Mouse (Mus musculus): ENCODE measurements at regions not wholly inside any gene's neighbourhood (a gene's known extent, or its start where the extent isn't known, plus 50 kb on each side); places are given as distances from the start of the nearest gene placed in this dataset.

DNA sequence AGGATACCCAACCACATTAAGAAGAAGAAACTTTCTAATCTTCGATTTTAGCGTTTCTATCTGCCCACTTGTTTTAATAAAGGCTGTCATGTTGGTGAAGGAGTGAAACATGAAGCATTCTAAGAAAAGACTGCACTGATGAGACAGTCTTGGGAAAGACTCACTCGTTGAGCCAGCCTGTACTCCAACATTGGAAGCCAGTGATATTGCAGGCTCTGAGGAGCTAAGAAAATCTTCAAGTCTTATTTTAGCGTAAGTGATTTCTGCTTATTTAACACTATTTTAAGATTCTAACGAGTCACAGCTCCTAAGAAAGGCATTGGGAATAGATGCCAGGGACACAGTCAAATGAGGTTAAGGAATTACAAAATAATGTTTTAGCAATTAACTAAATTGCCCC, 78.9 kb upstream of the 1700066M21Rik start:
- no peak overlapping the region for H3K4me2 ChIP-seq
- no peak for ATAC-seq (ENCODE audit: insufficient read depth, low FRiP score, low read depth)
- H3K27me3 ChIP-seq (replicated peaks), result no peaks in the 10 kb centered on the region
- H3K4me3 ChIP-seq (replicated peaks), result no peak overlapping the region
- H3K9ac ChIP-seq, result no peak overlapping the region
- no peaks in the 10 kb centered on the region for H3K9me3 ChIP-seq
- H3K4me1 ChIP-seq, result no peaks in the 10 kb centered on the region
- no peaks in the 10 kb centered on the region for H3K36me3 ChIP-seq
- H3K27ac ChIP-seq, result no peak overlapping the region
- 78% methylated on average over 5 of the region's 5 CpGs for WGBS

DNA sequence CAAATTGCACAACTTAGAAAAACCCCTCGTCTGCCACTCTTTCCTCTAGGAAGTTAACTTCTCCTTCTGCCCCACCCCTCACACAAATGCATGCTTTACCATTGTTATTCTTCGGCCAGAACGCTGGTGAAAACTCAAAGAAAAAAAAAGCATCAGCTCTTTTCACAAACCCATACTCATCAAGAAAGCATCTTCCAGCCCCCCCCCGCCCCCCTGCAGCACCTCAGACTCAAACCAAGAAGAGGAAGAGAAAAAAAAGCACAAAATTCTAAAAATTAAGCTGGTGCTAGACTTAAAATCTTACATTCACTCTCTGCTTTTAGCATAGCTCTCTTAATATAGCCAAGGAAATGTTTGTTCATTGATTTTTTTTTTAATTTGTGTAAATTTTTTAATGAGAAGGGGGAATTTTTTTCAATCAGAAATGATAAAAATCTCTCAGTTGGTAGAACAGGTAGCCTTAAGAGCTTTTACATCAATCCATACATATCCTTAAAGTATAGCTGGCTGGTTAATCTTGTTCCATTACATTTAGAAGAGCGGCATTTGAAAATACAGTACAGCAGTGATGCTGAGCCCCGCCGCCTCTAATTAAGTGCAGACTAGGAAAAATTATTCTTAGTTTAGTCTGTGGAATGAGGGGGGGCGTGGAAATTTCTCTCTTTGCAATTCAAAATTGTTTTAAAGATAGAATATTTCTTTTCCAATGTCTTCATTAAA, 76.0 kb upstream of the 1700066M21Rik start:
- H3K27me3 ChIP-seq (replicated peaks), result no peaks in the 10 kb centered on the region
- ATAC-seq (ENCODE audit: insufficient read depth, low FRiP score, low read depth), result no peak
- H3K9ac ChIP-seq, result no peak overlapping the region
- no peak overlapping the region for H3K4me3 ChIP-seq (replicated peaks)
- 67% methylated on average over 8 of the region's 8 CpGs for WGBS
- no peaks in the 10 kb centered on the region for H3K4me1 ChIP-seq
- no peak overlapping the region for H3K27ac ChIP-seq
- no peak overlapping the region for H3K4me2 ChIP-seq
- no peaks in the 10 kb centered on the region for H3K9me3 ChIP-seq
- H3K36me3 ChIP-seq, result no peaks in the 10 kb centered on the region

DNA sequence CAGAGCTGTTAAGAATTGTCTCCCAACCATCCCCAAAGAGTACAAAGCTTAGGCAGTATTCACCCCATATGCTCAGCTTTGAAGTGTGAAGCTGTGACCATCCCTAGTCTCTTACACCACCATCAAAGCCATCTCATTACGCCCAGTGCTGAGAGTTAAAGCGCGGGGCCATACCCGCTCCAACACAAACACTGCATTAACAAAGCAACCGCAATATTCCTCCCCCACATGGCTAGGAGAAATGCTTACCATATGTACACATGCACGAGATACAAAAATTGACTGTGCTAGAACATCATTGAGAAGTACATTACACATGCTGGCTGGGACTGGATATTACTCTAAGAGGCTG, 75.5 kb upstream of the 1700066M21Rik start:
- H3K9me3 ChIP-seq, result no peaks in the 10 kb centered on the region
- no peak overlapping the region for H3K27ac ChIP-seq
- no peaks in the 10 kb centered on the region for H3K27me3 ChIP-seq (replicated peaks)
- WGBS, result 58% methylated on average over 6 of the region's 6 CpGs
- H3K36me3 ChIP-seq, result no peaks in the 10 kb centered on the region
- no peak overlapping the region for H3K9ac ChIP-seq
- no peak overlapping the region for H3K4me3 ChIP-seq (replicated peaks)
- no peak for ATAC-seq (ENCODE audit: insufficient read depth, low FRiP score, low read depth)
- H3K4me2 ChIP-seq, result no peak overlapping the region
- no peaks in the 10 kb centered on the region for H3K4me1 ChIP-seq

DNA sequence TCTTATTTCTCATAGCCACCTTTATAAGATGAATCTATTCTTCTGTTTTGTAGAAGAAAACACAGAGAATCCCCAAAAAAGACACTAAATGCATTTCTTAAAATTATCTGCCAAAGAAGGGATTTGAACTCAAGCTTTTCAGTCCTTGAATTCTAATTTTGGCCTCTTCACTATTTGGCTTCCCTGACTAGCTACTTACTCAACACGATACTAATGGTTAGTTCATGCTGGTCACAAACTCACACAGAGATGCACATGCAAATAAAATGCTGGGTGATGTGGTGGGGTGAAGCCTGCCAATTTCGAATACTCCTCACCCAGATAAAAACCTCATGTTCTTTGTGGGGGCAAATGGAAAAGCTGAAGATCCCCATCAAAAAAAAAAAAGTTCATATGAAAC, 72.7 kb upstream of the 1700066M21Rik start:
- Histone ChIP-seq H3K27ac (no peak overlapping the region), H3K36me3 (no peaks in the 10 kb centered on the region), H3K9me3 (no peaks in the 10 kb centered on the region), H3K4me2 (no peak overlapping the region), H3K27me3 (replicated peaks) (no peaks in the 10 kb centered on the region), H3K9ac (no peak overlapping the region), H3K4me3 (replicated peaks) (no peak overlapping the region), H3K4me1 (no peaks in the 10 kb centered on the region)
- ATAC-seq (ENCODE audit: insufficient read depth, low FRiP score, low read depth), result no peak
- 81% methylated on average over 2 of the region's 2 CpGs for WGBS

DNA sequence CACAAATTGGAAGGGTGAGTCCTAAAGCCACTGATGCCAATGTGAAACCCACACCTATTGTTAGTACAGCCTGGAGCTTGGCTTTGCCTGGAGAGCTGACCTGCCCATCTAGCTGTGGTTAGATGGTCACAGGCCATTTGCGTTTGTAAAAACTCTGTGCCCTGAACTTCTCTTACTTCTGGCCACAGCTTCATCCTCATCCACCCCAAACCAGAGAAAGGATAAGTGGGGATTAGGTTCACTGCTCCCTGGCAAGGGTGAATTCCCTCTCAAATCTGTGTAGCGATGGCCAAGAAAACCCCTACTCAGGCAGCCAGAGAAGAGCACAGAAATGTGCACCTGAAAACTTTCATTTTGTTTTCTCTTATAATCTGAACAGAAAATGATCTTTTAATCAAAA, 54.9 kb upstream of the 1700066M21Rik start:
- Histone ChIP-seq H3K27ac (no peak overlapping the region), H3K9me3 (no peaks in the 10 kb centered on the region), H3K4me3 (replicated peaks) (no peak overlapping the region), H3K4me2 (no peak overlapping the region), H3K27me3 (replicated peaks) (no peaks in the 10 kb centered on the region), H3K9ac (no peak overlapping the region), H3K4me1 (no peaks in the 10 kb centered on the region), H3K36me3 (no peaks in the 10 kb centered on the region)
- WGBS, result 82% methylated on average over 2 of the region's 2 CpGs
- no peak for ATAC-seq (ENCODE audit: insufficient read depth, low FRiP score, low read depth)

DNA sequence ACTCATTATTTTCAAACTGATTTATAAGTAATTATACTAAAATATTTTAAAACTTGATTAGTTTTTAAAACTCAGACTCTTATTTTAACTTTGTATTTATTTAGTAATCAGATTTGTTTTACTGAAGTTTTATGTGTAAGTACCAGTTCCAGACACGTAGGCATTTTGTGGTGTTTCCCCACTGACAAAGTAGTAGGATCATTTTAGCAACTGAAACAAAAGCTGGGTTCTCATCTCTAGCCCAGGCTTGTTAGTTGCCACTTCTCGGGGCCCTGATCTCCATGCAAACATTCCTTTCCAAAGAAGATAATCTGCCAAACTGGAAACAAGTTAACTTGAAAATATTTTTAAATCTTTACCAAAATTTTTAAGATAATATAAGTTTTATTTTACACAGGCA, 54.3 kb upstream of the 1700066M21Rik start:
- Histone ChIP-seq H3K4me2 (no peak overlapping the region), H3K9ac (no peak overlapping the region), H3K4me3 (replicated peaks) (no peak overlapping the region), H3K9me3 (no peaks in the 10 kb centered on the region), H3K27me3 (replicated peaks) (no peaks in the 10 kb centered on the region), H3K4me1 (no peaks in the 10 kb centered on the region), H3K36me3 (no peaks in the 10 kb centered on the region), H3K27ac (no peak overlapping the region)
- no peak for ATAC-seq (ENCODE audit: insufficient read depth, low FRiP score, low read depth)
- 81% methylated on average over 2 of the region's 2 CpGs for WGBS

DNA sequence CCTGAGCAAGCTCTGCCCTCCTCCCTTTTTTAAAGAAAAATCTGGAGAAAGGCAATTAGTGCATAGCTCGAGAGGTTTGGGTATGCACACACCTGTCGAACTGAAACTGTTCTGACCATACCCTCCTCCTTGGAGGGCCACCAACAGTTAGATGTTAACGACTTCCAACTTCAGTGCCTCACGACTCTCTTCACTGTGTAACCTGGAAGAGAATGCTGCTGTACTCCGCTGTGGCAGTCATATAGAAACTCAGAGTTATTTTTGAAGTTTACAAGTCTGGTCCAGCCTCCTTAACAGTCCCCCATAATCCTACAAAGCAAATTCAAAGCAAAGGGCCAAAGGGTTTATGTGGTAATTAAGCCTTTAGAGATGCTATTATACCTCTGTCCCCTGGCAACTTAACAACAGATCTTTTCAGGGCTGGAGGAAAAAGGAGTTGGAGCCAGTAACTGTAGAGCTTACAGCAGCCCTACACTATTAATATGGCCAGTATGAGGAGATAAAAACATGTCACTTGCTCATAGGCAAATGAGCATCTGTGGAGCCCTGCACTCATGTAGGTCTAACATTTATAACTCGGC, 51.7 kb upstream of the 1700066M21Rik start:
- WGBS, result 72% methylated on average over 6 of the region's 6 CpGs

More for the DNA sequence above, 51.7 kb upstream of the 1700066M21Rik start:
- Histone ChIP-seq H3K4me3 (replicated peaks) (no peak overlapping the region), H3K9me3 (no peaks in the 10 kb centered on the region), H3K27me3 (replicated peaks) (no peaks in the 10 kb centered on the region), H3K9ac (no peak overlapping the region), H3K4me2 (no peak overlapping the region), H3K4me1 (no peaks in the 10 kb centered on the region), H3K27ac (no peak overlapping the region), H3K36me3 (no peaks in the 10 kb centered on the region)
- no peak for ATAC-seq (ENCODE audit: insufficient read depth, low FRiP score, low read depth)

Data from stomach, embryonic 15.5 days (tissue).